In the genomic region with DNA sequence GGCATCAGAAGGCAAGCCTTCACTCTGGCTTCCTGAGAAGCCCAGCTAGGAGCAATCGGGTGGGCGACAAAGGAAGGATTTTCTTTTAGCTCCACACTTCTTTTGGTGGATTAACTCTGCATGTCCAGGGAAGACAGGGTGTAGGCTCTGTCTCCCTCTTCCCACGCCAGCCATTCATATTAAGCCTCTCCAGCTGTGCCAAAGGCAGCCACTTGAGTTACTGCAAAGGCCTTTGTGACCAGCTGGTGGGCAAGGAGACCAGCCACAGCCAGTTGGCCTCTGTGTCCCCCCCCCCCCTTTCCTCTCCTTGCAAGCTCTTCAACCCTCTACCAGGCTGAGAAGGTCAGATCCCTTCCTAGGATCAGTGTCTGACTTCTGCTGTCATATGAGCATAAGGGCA, we compare ENCODE assay signal across 30 mouse cellular contexts. TPM values are rescaled to one million over a fixed set of nuclear protein-coding genes. Genes with fewer than 3 reads are reported as not detected.
A peak's percentile ranks its signal among the peaks of the same experiment; 100 is the strongest.
DNase-seq lines count a peak whose midpoint lies in the region; ATAC-seq and TF ChIP-seq lines count a peak whose summit lies in the region.
"Had no signal": no experiment of that assay in that cellular context is flagged by ENCODE, and none has a peak within 500 bp of the region (broad histone marks: within the 10 kb centered on the region; RNA-seq: fewer than 3 reads in every experiment).

No protein-coding gene starts in this region.

- no peak overlapping the region for H3K9ac ChIP-seq in hindbrain, embryonic 14.5 days
- H3K9ac ChIP-seq in midbrain, embryonic 12.5 days (replicated peaks): no peak overlapping the region
- H3K9ac ChIP-seq in midbrain, embryonic 14.5 days (replicated peaks; ENCODE audit: low read length): no peak overlapping the region
- H3K9ac ChIP-seq in limb, embryonic 12.5 days (replicated peaks): no peak overlapping the region
- no peak overlapping the region for H3K9ac ChIP-seq in heart, adult 2 months (ENCODE audit: low read depth, low read length)
- H3K9ac ChIP-seq: embryonic facial prominence, embryonic 12.5 days; forebrain, embryonic 12.5 days; heart, embryonic 15.5 days; hindbrain, embryonic 13.5 days; limb, embryonic 13.5 days; neural tube, embryonic 15.5 days had no signal

- no peaks in the 10 kb centered on the region for H3K9me3 ChIP-seq in hindbrain, embryonic 10.5 days
- H3K9me3 ChIP-seq in hindbrain, embryonic 14.5 days (ENCODE audit: control insufficient read depth, low read length): no peaks in the 10 kb centered on the region
- no peaks in the 10 kb centered on the region for H3K9me3 ChIP-seq in midbrain, embryonic 12.5 days
- H3K9me3 ChIP-seq in midbrain, embryonic 14.5 days (ENCODE audit: control insufficient read depth, low read length): no peaks in the 10 kb centered on the region
- no peaks in the 10 kb centered on the region for H3K9me3 ChIP-seq in limb, embryonic 12.5 days
- H3K9me3 ChIP-seq: embryonic facial prominence, embryonic 12.5 days; heart, embryonic 10.5 days; hindbrain, embryonic 13.5 days; limb, embryonic 13.5 days; neural tube, embryonic 15.5 days had no signal

- DNase-seq in hindbrain, embryonic 10.5 days (ENCODE audit: low spot score): no peak
- DNase-seq in hindbrain, embryonic 14.5 days (ENCODE audit: low spot score): no peak
- DNase-seq in midbrain, embryonic 14.5 days: no peak
- DNase-seq in layer of hippocampus, adult 11-12 months (ENCODE audit: low spot score): no peak
- DNase-seq in heart, adult 2 months: no peak
- DNase-seq: adrenal gland, postnatal 10 days; cerebellum, adult 8-10 months; cerebellum, postnatal 36 days; gastrocnemius, postnatal 10 days; kidney, adult 2 months; kidney, postnatal 36 days; lung, postnatal 4 days; right cerebral cortex, postnatal 4 days; thymus, adult 18-20 months; thymus, postnatal 25 days had no signal

- no peak for TF ChIP-seq POLR2A in heart, adult 2 months (IDR thresholded peaks at IDR 0.05; ENCODE audit: insufficient read depth, low read depth, low read length)

- peak overlapping the region; percentile 53; the same call in 1 of the 2 replicates for H3K27ac ChIP-seq in hindbrain, embryonic 10.5 days
- H3K27ac ChIP-seq in hindbrain, embryonic 14.5 days: no peak overlapping the region
- H3K27ac ChIP-seq in midbrain, embryonic 12.5 days (replicated peaks): 0 out of 2 replicates have a peak overlapping the region, but pooled peaks have one; percentile 15
- no peak overlapping the region for H3K27ac ChIP-seq in midbrain, embryonic 14.5 days (replicated peaks; ENCODE audit: low read depth, low read length)
- peak overlapping the region; percentile 29; the same call in 1 of the 2 replicates for H3K27ac ChIP-seq in limb, embryonic 12.5 days
- H3K27ac ChIP-seq in heart, adult 2 months: no peak overlapping the region
- H3K27ac ChIP-seq: embryonic facial prominence, embryonic 12.5 days; forebrain, embryonic 12.5 days; heart, embryonic 10.5 days; heart, embryonic 15.5 days; hindbrain, embryonic 13.5 days; limb, embryonic 13.5 days; neural tube, embryonic 15.5 days; stomach, postnatal 0 days had no signal

- no peaks in the 10 kb centered on the region for H3K27me3 ChIP-seq in hindbrain, embryonic 10.5 days (ENCODE audit: insufficient read depth, poor library complexity, severe bottlenecking)
- H3K27me3 ChIP-seq in hindbrain, embryonic 14.5 days (ENCODE audit: control insufficient read depth, insufficient read depth, low read length): no peaks in the 10 kb centered on the region
- no peaks in the 10 kb centered on the region for H3K27me3 ChIP-seq in midbrain, embryonic 12.5 days
- H3K27me3 ChIP-seq in midbrain, embryonic 14.5 days (ENCODE audit: control insufficient read depth, insufficient read depth, low read length): no peaks in the 10 kb centered on the region
- no peaks in the 10 kb centered on the region for H3K27me3 ChIP-seq in limb, embryonic 12.5 days
- no peaks in the 10 kb centered on the region for H3K27me3 ChIP-seq in heart, adult 2 months (ENCODE audit: control insufficient read depth, insufficient read depth, low read length)
- H3K27me3 ChIP-seq: embryonic facial prominence, embryonic 12.5 days; forebrain, embryonic 12.5 days; heart, embryonic 15.5 days; hindbrain, embryonic 13.5 days; limb, embryonic 13.5 days; neural tube, embryonic 15.5 days; Patski had no signal

- peaks cover 10% of the 10 kb centered on the region for H3K4me1 ChIP-seq in hindbrain, embryonic 10.5 days (replicated peaks)
- no peaks in the 10 kb centered on the region for H3K4me1 ChIP-seq in hindbrain, embryonic 14.5 days (replicated peaks; ENCODE audit: control insufficient read depth, insufficient read depth, low read length)
- peaks cover 7% of the 10 kb centered on the region; the same call in 1 of the 2 replicates for H3K4me1 ChIP-seq in midbrain, embryonic 12.5 days
- peaks cover 11% of the 10 kb centered on the region; the same call in 1 of the 2 replicates for H3K4me1 ChIP-seq in midbrain, embryonic 14.5 days (ENCODE audit: control insufficient read depth, insufficient read depth, low read length)
- H3K4me1 ChIP-seq in limb, embryonic 12.5 days (replicated peaks): peaks cover 7% of the 10 kb centered on the region; the same call in 1 of the 2 replicates
- H3K4me1 ChIP-seq in heart, adult 2 months (ENCODE audit: control insufficient read depth, insufficient read depth, low read length): no peaks in the 10 kb centered on the region
- H3K4me1 ChIP-seq: embryonic facial prominence, embryonic 12.5 days had no signal

- TF ChIP-seq CTCF in heart, adult 2 months (IDR thresholded peaks at IDR 0.05): no peak

- TF ChIP-seq EP300 in heart, adult 2 months (IDR thresholded peaks at IDR 0.05; ENCODE audit: insufficient read depth, low read depth, low read length): no peak

- H3K36me3 ChIP-seq in hindbrain, embryonic 10.5 days: no peaks in the 10 kb centered on the region
- H3K36me3 ChIP-seq in hindbrain, embryonic 14.5 days (replicated peaks; ENCODE audit: control insufficient read depth, insufficient read depth): no peaks in the 10 kb centered on the region
- H3K36me3 ChIP-seq in midbrain, embryonic 12.5 days: no peaks in the 10 kb centered on the region
- no peaks in the 10 kb centered on the region for H3K36me3 ChIP-seq in midbrain, embryonic 14.5 days (ENCODE audit: control insufficient read depth, insufficient read depth, low read length)
- no peaks in the 10 kb centered on the region for H3K36me3 ChIP-seq in limb, embryonic 12.5 days
- H3K36me3 ChIP-seq in heart, adult 2 months (ENCODE audit: control insufficient read depth, insufficient read depth, low read length): no peaks in the 10 kb centered on the region
- H3K36me3 ChIP-seq: embryonic facial prominence, embryonic 12.5 days; forebrain, embryonic 12.5 days; heart, embryonic 10.5 days; heart, embryonic 15.5 days; hindbrain, embryonic 13.5 days; limb, embryonic 13.5 days; neural tube, embryonic 15.5 days had no signal

- no peaks in the 10 kb centered on the region for H3K79me2 ChIP-seq in heart, adult 2 months (replicated peaks; ENCODE audit: control insufficient read depth, insufficient read depth, low read length)

- 57% methylated on average over 3 of the region's 3 CpGs for WGBS in hindbrain, embryonic 10.5 days
- 71% methylated on average over 3 of the region's 3 CpGs for WGBS in hindbrain, embryonic 14.5 days
- 7% methylated on average over 3 of the region's 3 CpGs for WGBS in midbrain, embryonic 12.5 days
- 12% methylated on average over 3 of the region's 3 CpGs for WGBS in midbrain, embryonic 14.5 days
- WGBS in limb, embryonic 12.5 days: 78% methylated on average over 3 of the region's 3 CpGs
- WGBS in heart, adult 2 months: 80% methylated on average over 3 of the region's 3 CpGs

- H3K4me2 ChIP-seq in hindbrain, embryonic 14.5 days (replicated peaks): no peak overlapping the region
- no peak overlapping the region for H3K4me2 ChIP-seq in midbrain, embryonic 12.5 days (replicated peaks)
- no peak overlapping the region for H3K4me2 ChIP-seq in midbrain, embryonic 14.5 days (ENCODE audit: low read length)
- no peak overlapping the region for H3K4me2 ChIP-seq in limb, embryonic 12.5 days
- H3K4me2 ChIP-seq: embryonic facial prominence, embryonic 12.5 days; forebrain, embryonic 12.5 days; heart, embryonic 15.5 days; hindbrain, embryonic 13.5 days; limb, embryonic 13.5 days; liver, embryonic 11.5 days; neural tube, embryonic 15.5 days had no signal

- intact Hi-C loops in heart, adult 2 months (cut with DNase I): no loop called here

- H3K4me3 ChIP-seq in hindbrain, embryonic 10.5 days: no peak overlapping the region
- H3K4me3 ChIP-seq in hindbrain, embryonic 14.5 days (replicated peaks; ENCODE audit: low read length): no peak overlapping the region
- H3K4me3 ChIP-seq in midbrain, embryonic 12.5 days: no peak overlapping the region
- H3K4me3 ChIP-seq in midbrain, embryonic 14.5 days (replicated peaks; ENCODE audit: low read depth, low read length): no peak overlapping the region
- H3K4me3 ChIP-seq in limb, embryonic 12.5 days (replicated peaks): no peak overlapping the region
- no peak overlapping the region for H3K4me3 ChIP-seq in heart, adult 2 months
- H3K4me3 ChIP-seq: embryonic facial prominence, embryonic 12.5 days; erythroblast, embryonic 14.5 days; forebrain, embryonic 12.5 days; heart, embryonic 10.5 days; heart, embryonic 15.5 days; hindbrain, embryonic 13.5 days; limb, embryonic 13.5 days; megakaryocyte, embryonic 14.5 days; neural tube, embryonic 15.5 days had no signal

- ATAC-seq in hindbrain, embryonic 14.5 days (ENCODE audit: low FRiP score): no peak
- ATAC-seq in midbrain, embryonic 12.5 days (ENCODE audit: low FRiP score, low read depth): no peak
- no peak for ATAC-seq in midbrain, embryonic 14.5 days (ENCODE audit: low FRiP score, low TSS enrichment)
- no peak for ATAC-seq in limb, embryonic 12.5 days (ENCODE audit: insufficient number of reproducible peaks, insufficient read depth, low FRiP score, low TSS enrichment, low read depth)
- ATAC-seq: inflammation-experienced regulatory T-cells, adult 6 months; Patski had no signal

RNA-seq across cellular contexts. Expression of gene Pknox1, which starts 16.6 kb away (rescaled TPM):
- 21.1 and 24.8 TPM in 2 replicates for polyA plus RNA-seq in hindbrain, embryonic 10.5 days (2016; fragmentation: Nextera tagmentation; extraction: Ambion mirVana)
- 47.3 and 47.5 TPM in 2 replicates for polyA plus RNA-seq in hindbrain, embryonic 14.5 days (2014; fragmentation: Nextera tagmentation; extraction: Ambion mirVana)
- 25.2 and 25.7 TPM in 2 replicates for polyA plus RNA-seq in midbrain, embryonic 12.5 days (2016; fragmentation: Nextera tagmentation; extraction: Ambion mirVana)
- polyA plus RNA-seq in midbrain, embryonic 14.5 days (2014; fragmentation: Nextera tagmentation; extraction: Ambion mirVana): 21.1 and 26.0 TPM in 2 replicates
- 35.4 and 39.3 TPM in 2 replicates for polyA plus RNA-seq in limb, embryonic 12.5 days (2016; fragmentation: Nextera tagmentation; extraction: Ambion mirVana)
- 10 to 100 TPM in 1 of 2 experiments, 1 to 10 TPM in 1; 9.3 to 13.1 TPM for total RNA-seq in heart, adult 2 months (2021)
- polyA plus RNA-seq in heart, adult 2 months (2012; rRNA removed): 6.8 and 16.4 TPM in 2 replicates

RNA-seq across cellular contexts. Expression of gene Ndufv3, which starts 28.1 kb away (rescaled TPM):
- 261 and 297 TPM in 2 replicates for polyA plus RNA-seq in hindbrain, embryonic 10.5 days (2016; fragmentation: Nextera tagmentation; extraction: Ambion mirVana)
- 441 and 514 TPM in 2 replicates for polyA plus RNA-seq in hindbrain, embryonic 14.5 days (2014; fragmentation: Nextera tagmentation; extraction: Ambion mirVana)
- polyA plus RNA-seq in midbrain, embryonic 12.5 days (2016; fragmentation: Nextera tagmentation; extraction: Ambion mirVana): 257 and 265 TPM in 2 replicates
- 419 and 525 TPM in 2 replicates for polyA plus RNA-seq in midbrain, embryonic 14.5 days (2014; fragmentation: Nextera tagmentation; extraction: Ambion mirVana)
- polyA plus RNA-seq in limb, embryonic 12.5 days (2016; fragmentation: Nextera tagmentation; extraction: Ambion mirVana): 241 and 250 TPM in 2 replicates
- total RNA-seq in heart, adult 2 months (2021): 1,000 to 10,000 TPM; 1,326 to 1,509 TPM
- polyA plus RNA-seq in heart, adult 2 months (2012; rRNA removed): 764 and 972 TPM in 2 replicates

RNA-seq across cellular contexts. Expression of gene Wdr4, which starts 28.2 kb away (rescaled TPM):
- 60.8 and 68.0 TPM in 2 replicates for polyA plus RNA-seq in hindbrain, embryonic 10.5 days (2016; fragmentation: Nextera tagmentation; extraction: Ambion mirVana)
- 29.5 and 30.9 TPM in 2 replicates for polyA plus RNA-seq in hindbrain, embryonic 14.5 days (2014; fragmentation: Nextera tagmentation; extraction: Ambion mirVana)
- 42.2 and 43.7 TPM in 2 replicates for polyA plus RNA-seq in midbrain, embryonic 12.5 days (2016; fragmentation: Nextera tagmentation; extraction: Ambion mirVana)
- polyA plus RNA-seq in midbrain, embryonic 14.5 days (2014; fragmentation: Nextera tagmentation; extraction: Ambion mirVana): 32.2 and 40.3 TPM in 2 replicates
- 42.0 and 43.6 TPM in 2 replicates for polyA plus RNA-seq in limb, embryonic 12.5 days (2016; fragmentation: Nextera tagmentation; extraction: Ambion mirVana)
- total RNA-seq in heart, adult 2 months (2021): 1 to 10 TPM; 5.2 to 5.6 TPM
- 9.8 and 9.9 TPM in 2 replicates for polyA plus RNA-seq in heart, adult 2 months (2012; rRNA removed)

Comparison
In these comparisons a context has a peak if more than half of its experiments do, and no peak if none do; other contexts are left out.
1. H3K27ac ChIP-seq: peak in hindbrain, embryonic 10.5 days (single experiment), midbrain, embryonic 12.5 days (single experiment) and limb, embryonic 12.5 days (single experiment); none in hindbrain, embryonic 14.5 days (single experiment), midbrain, embryonic 14.5 days (single experiment) and heart, adult 2 months (single experiment).